Mouse (Mus musculus): ENCODE results near the gene Tmem8b. TPM values are rescaled to one million over a fixed set of nuclear protein-coding genes. Genes with fewer than 3 reads are reported as not detected.

The Tmem8b gene
- 16.2 TPM in 2 replicates for polyA plus RNA-seq (2015; fragmentation: Nextera tagmentation; extraction: Ambion mirVana)

- peak within 1 kb of the TSS; percentile 36 for H3K27ac ChIP-seq (replicated peaks)
These were observed at the start of gene Tmem8b, which contains the start of gene Fam221b for GRCm38 (mm10) chr4:43668782-43669427. Gene Tmem8b (plus strand): TSS chr4:43668971. Gene Fam221b (minus strand): TSS chr4:43669145.

GRCm38 (mm10) chr4:43620146-43620778, 48.5 kb upstream of the Tmem8b start:
- ATAC-seq (replicated peaks), result no peak
- no peaks in the 10 kb centered on the region for H3K36me3 ChIP-seq
- WGBS, result 91% methylated on average over 4 of the region's 4 CpGs
- no peak overlapping the region for H3K4me2 ChIP-seq (replicated peaks)
- H3K9ac ChIP-seq (replicated peaks), result no peak overlapping the region
- H3K9me3 ChIP-seq, result peaks cover 3% of the 10 kb centered on the region; the same call in 1 of the 2 replicates
- H3K27me3 ChIP-seq, result no peaks in the 10 kb centered on the region
- no peak overlapping the region for H3K27ac ChIP-seq (replicated peaks)
- H3K4me1 ChIP-seq, result no peaks in the 10 kb centered on the region
- H3K4me3 ChIP-seq, result no peak overlapping the region

More at GRCm38 (mm10) chr4:43668782-43669427, at the start of gene Tmem8b, which contains the start of gene Fam221b:
- ATAC-seq (replicated peaks), result peak; percentile 96
- H3K9ac ChIP-seq (replicated peaks), result peak within 1 kb of the TSS; percentile 93
- H3K4me3 ChIP-seq, result peak within 1 kb of the TSS; percentile 85
- H3K4me2 ChIP-seq (replicated peaks), result peak within 1 kb of the TSS; percentile 92
- H3K36me3 ChIP-seq, result peaks cover under 1% of the 10 kb centered on the region; the same call in 1 of the 2 replicates
- no peaks in the 10 kb centered on the region for H3K9me3 ChIP-seq
- no peaks in the 10 kb centered on the region for H3K27me3 ChIP-seq
- peaks cover 36% of the 10 kb centered on the region for H3K4me1 ChIP-seq
- 2% methylated on average over 37 of the region's 41 CpGs for WGBS

GRCm38 (mm10) chr4:43629106-43629817, 39.5 kb upstream of the Tmem8b start:
- Histone ChIP-seq H3K4me3 (no peak overlapping the region), H3K4me1 (peaks cover 29% of the 10 kb centered on the region), H3K36me3 (no peaks in the 10 kb centered on the region), H3K4me2 (replicated peaks) (no peak overlapping the region), H3K27me3 (no peaks in the 10 kb centered on the region), H3K9me3 (peaks cover 10% of the 10 kb centered on the region; the same call in 1 of the 2 replicates), H3K9ac (replicated peaks) (no peak overlapping the region), H3K27ac (replicated peaks) (no peak overlapping the region)
- ATAC-seq (replicated peaks), result no peak
- 33% methylated on average over 20 of the region's 20 CpGs for WGBS

- no peak overlapping the region for H3K4me3 ChIP-seq
- H3K9me3 ChIP-seq, result peaks cover 8% of the 10 kb centered on the region; the same call in 1 of the 2 replicates
- H3K4me2 ChIP-seq (replicated peaks), result peak overlapping the region; percentile 86
- peak overlapping the region; percentile 82 for H3K27ac ChIP-seq (replicated peaks)
- ATAC-seq (replicated peaks), result peak; percentile 75
- no peaks in the 10 kb centered on the region for H3K36me3 ChIP-seq
- WGBS, result 2% methylated on average over 5 of the region's 5 CpGs
- peaks cover 29% of the 10 kb centered on the region for H3K4me1 ChIP-seq
- H3K9ac ChIP-seq (replicated peaks), result 0 out of 2 replicates have a peak overlapping the region, but pooled peaks have one; percentile 22
- H3K27me3 ChIP-seq, result no peaks in the 10 kb centered on the region
These were observed 38.7 kb upstream of the Tmem8b start for GRCm38 (mm10) chr4:43630030-43630581.

GRCm38 (mm10) chr4:43630671-43631045, 38.1 kb upstream of the Tmem8b start:
- Histone ChIP-seq H3K4me1 (peaks cover 29% of the 10 kb centered on the region), H3K27me3 (no peaks in the 10 kb centered on the region), H3K27ac (replicated peaks) (peak overlapping the region; percentile 82), H3K4me2 (replicated peaks) (peak overlapping the region; percentile 86), H3K9me3 (0 out of 2 replicates have a peak, but pooled peaks cover 3% of the 10 kb centered on the region), H3K4me3 (peak overlapping the region; percentile 71), H3K36me3 (no peaks in the 10 kb centered on the region), H3K9ac (replicated peaks) (peak overlapping the region; percentile 96)
- peak; percentile 46 for ATAC-seq (replicated peaks)
- WGBS, result 14% methylated on average over 5 of the region's 5 CpGs

GRCm38 (mm10) chr4:43631046-43631955, 37.5 kb upstream of the Tmem8b start, which contains the start of gene Npr2:
Gene Npr2 (plus strand): TSS chr4:43631935.
- ATAC-seq (replicated peaks), result peak; percentile 66
- WGBS, result 2% methylated on average over 28 of the region's 70 CpGs
- H3K27ac ChIP-seq (replicated peaks), result peak within 1 kb of the TSS; percentile 82
- peaks cover 29% of the 10 kb centered on the region for H3K4me1 ChIP-seq
- no peaks in the 10 kb centered on the region for H3K9me3 ChIP-seq
- peak within 1 kb of the TSS; percentile 71 for H3K4me3 ChIP-seq
- peak within 1 kb of the TSS; percentile 96 for H3K9ac ChIP-seq (replicated peaks)
- peak within 1 kb of the TSS; percentile 86 for H3K4me2 ChIP-seq (replicated peaks)
- H3K36me3 ChIP-seq, result no peaks in the 10 kb centered on the region
- H3K27me3 ChIP-seq, result no peaks in the 10 kb centered on the region

- Histone ChIP-seq H3K4me3 (peak overlapping the region; percentile 71), H3K27ac (replicated peaks) (peak overlapping the region; percentile 82), H3K36me3 (no peaks in the 10 kb centered on the region), H3K4me2 (replicated peaks) (peak overlapping the region; percentile 86), H3K9me3 (no peaks in the 10 kb centered on the region), H3K9ac (replicated peaks) (peak overlapping the region; percentile 96), H3K4me1 (peaks cover 29% of the 10 kb centered on the region), H3K27me3 (no peaks in the 10 kb centered on the region)
- ATAC-seq (replicated peaks), result peak; percentile 6; the same call in 1 of the 2 replicates
- 48% methylated on average over 42 of the region's 42 CpGs for WGBS
These were observed 36.5 kb upstream of the Tmem8b start for GRCm38 (mm10) chr4:43631956-43632920.

- H3K4me3 ChIP-seq, result no peak overlapping the region
- H3K4me2 ChIP-seq (replicated peaks), result peak overlapping the region; percentile 86; the same call in 1 of the 2 replicates
- no peak overlapping the region for H3K27ac ChIP-seq (replicated peaks)
- H3K4me1 ChIP-seq, result peaks cover 29% of the 10 kb centered on the region
- H3K36me3 ChIP-seq, result no peaks in the 10 kb centered on the region
- no peak for ATAC-seq (replicated peaks)
- H3K9ac ChIP-seq (replicated peaks), result no peak overlapping the region
- H3K27me3 ChIP-seq, result no peaks in the 10 kb centered on the region
- H3K9me3 ChIP-seq, result no peaks in the 10 kb centered on the region
- 84% methylated on average over 8 of the region's 8 CpGs for WGBS
These were observed 35.5 kb upstream of the Tmem8b start for GRCm38 (mm10) chr4:43633296-43633695.

GRCm38 (mm10) chr4:43633736-43634135, 35.0 kb upstream of the Tmem8b start:
- no peak overlapping the region for H3K9ac ChIP-seq (replicated peaks)
- H3K27me3 ChIP-seq, result no peaks in the 10 kb centered on the region
- H3K9me3 ChIP-seq, result no peaks in the 10 kb centered on the region
- 94% methylated on average over 2 of the region's 2 CpGs for WGBS
- no peak for ATAC-seq (replicated peaks)
- no peaks in the 10 kb centered on the region for H3K36me3 ChIP-seq
- H3K4me1 ChIP-seq, result peaks cover 29% of the 10 kb centered on the region
- no peak overlapping the region for H3K4me3 ChIP-seq
- no peak overlapping the region for H3K27ac ChIP-seq (replicated peaks)
- H3K4me2 ChIP-seq (replicated peaks), result no peak overlapping the region
